In genomic region chr2:76115696-76116095, GRCm38 (mm10) we compare ENCODE assay signal across 8 mouse cellular contexts.
A peak's percentile ranks its signal among the peaks of the same experiment; 100 is the strongest.
DNase-seq lines count a peak whose midpoint lies in the region; ATAC-seq and TF ChIP-seq lines count a peak whose summit lies in the region.

No protein-coding gene starts in this region.

- DNase-seq in frontal cortex, postnatal 25 days (ENCODE audit: low spot score in 2 of 2): peak; percentile 56 to 66
- peak; percentile 28 to 64 for DNase-seq in spleen, postnatal 10 days (ENCODE audit: low spot score in 2 of 2)
- no peak for DNase-seq in spleen, postnatal 36 days (ENCODE audit: low spot score in 2 of 2)
- DNase-seq in cerebellum, adult 2 months: peak; percentile 24 to 46
- peak; percentile 37 for DNase-seq in lung, postnatal 25 days (ENCODE audit: low spot score)

- TF ChIP-seq CTCF in cerebellum, adult 2 months (IDR thresholded peaks at IDR 0.05; ENCODE audit: borderline replicate concordance, insufficient read depth, low read depth, low read length): no peak

- no peaks in the 10 kb centered on the region for H3K4me1 ChIP-seq in cerebellum, adult 2 months (ENCODE audit: control insufficient read depth, insufficient read depth, low read length)

- no peak overlapping the region for H3K27ac ChIP-seq in cerebellum, adult 2 months (ENCODE audit: insufficient read depth, low read length)

- WGBS in cerebellum, adult 2 months: 67% methylated on average over 1 of the region's 1 CpGs

- H3K4me3 ChIP-seq in cerebellum, adult 2 months (replicated peaks; ENCODE audit: insufficient read depth, low read depth, low read length): no peak overlapping the region

- no peak for ATAC-seq in frontal cortex, adult (ENCODE audit: low TSS enrichment)
- peak; percentile 50 for ATAC-seq in inflammation-experienced regulatory T-cells, adult 6 months
- no peak for ATAC-seq in granulocyte monocyte progenitor cell, adult 5-6 weeks (replicated peaks; ENCODE audit: poor library complexity, severe bottlenecking)

- H3K27me3 ChIP-seq in cerebellum, adult 2 months (ENCODE audit: control insufficient read depth, insufficient read depth, low read length): no peaks in the 10 kb centered on the region

- no peak for TF ChIP-seq POLR2A in cerebellum, adult 2 months (IDR thresholded peaks at IDR 0.05; ENCODE audit: borderline replicate concordance, insufficient read depth, low read length)

Comparison
In these comparisons a context has a peak if more than half of its experiments do, and no peak if none do; other contexts are left out.
1. DNase-seq: peak in frontal cortex, postnatal 25 days (2 of 2), spleen, postnatal 10 days (2 of 2), cerebellum, adult 2 months (2 of 2) and lung, postnatal 25 days (single experiment); none in spleen, postnatal 36 days (0 of 2).